Mouse (Mus musculus): Measurements from ENCODE around the gene Agpat3.
A peak's percentile ranks its signal among the peaks of the same experiment; 100 is the strongest.

- TF ChIP-seq POLR2A (IDR thresholded peaks at IDR 0.05; ENCODE audit: control insufficient read depth in 1 of 2, insufficient read depth in 1 of 2, low read depth in 1 of 2, low read length in 2 of 2, poor library complexity in 1 of 2) (no peak), ETS1 (IDR thresholded peaks at IDR 0.05; ENCODE audit: low read depth, low read length) (no peak), RCOR1 (IDR thresholded peaks at IDR 0.05; ENCODE audit: low read depth, low read length) (no peak), MEF2A (IDR thresholded peaks at IDR 0.05; ENCODE audit: extremely low read depth, insufficient replicate concordance, low read depth, low read length, poor library complexity, severe bottlenecking) (no peak), HCFC1 (IDR thresholded peaks at IDR 0.05; ENCODE audit: low read depth, low read length) (0 out of 2 replicates have a peak, but pooled peaks have one; percentile 34), POLR2AphosphoS2 (IDR thresholded peaks at IDR 0.05; ENCODE audit: low read length) (no peak)
Measured at GRCm38 (mm10) chr10:78245225-78245547, 107.1 kb downstream of the Agpat3 start.

Measured in MEL (cell line).